Mouse (Mus musculus): ENCODE results near the gene Trim11. TPM values are rescaled to one million over a fixed set of nuclear protein-coding genes. Genes with fewer than 3 reads are reported as not detected.

Trim11 gene
- total and polyA plus RNA-seq, 3 experiments: 24.8 to 27.0 TPM; not detected in 1

- Histone ChIP-seq H3K4me1 (ENCODE audit: control insufficient read depth in 1 of 2, insufficient read depth in 2 of 2, low read length in 2 of 2) (no peaks in the 10 kb centered on the region), H3K79me2 (ENCODE audit: control insufficient read depth, insufficient read depth, low read length, poor library complexity) (no peaks in the 10 kb centered on the region), H3K4me3 (ENCODE audit: control insufficient read depth in 1 of 2, insufficient read depth in 1 of 2, low read depth in 2 of 2, low read length in 2 of 2) (no peak overlapping the region), H3K27me3 (ENCODE audit: control insufficient read depth in 1 of 2, insufficient read depth in 2 of 2, low read length in 2 of 2) (no peaks in the 10 kb centered on the region), H3K9ac (ENCODE audit: control insufficient read depth, low read depth, low read length, poor library complexity, severe bottlenecking) (no peak overlapping the region), H3K9me3 (replicated peaks; ENCODE audit: insufficient read depth, low read length) (no peaks in the 10 kb centered on the region), H3K27ac (ENCODE audit: control insufficient read depth, low read depth, low read length) (no peak overlapping the region), H3K36me3 (ENCODE audit: control insufficient read depth in 1 of 2, insufficient read depth in 2 of 2, low read length in 2 of 2) (no peaks in the 10 kb centered on the region)
- no peak for TF ChIP-seq POLR2AphosphoS5 (IDR thresholded peaks at IDR 0.05; ENCODE audit: borderline replicate concordance, low read depth, low read length)
- TF ChIP-seq ZC3H11A (IDR thresholded peaks at IDR 0.05; ENCODE audit: low read depth, low read length): no peak
- TF ChIP-seq POLR2AphosphoS2 (IDR thresholded peaks at IDR 0.05; ENCODE audit: low read length): no peak
- no peak for DNase-seq (ENCODE audit: low read depth, low spot score)
These were observed 21.9 kb downstream of the Trim11 start for GRCm38 (mm10) chr11:58999830-59000229.

GRCm38 (mm10) chr11:59000635-59001034, 22.7 kb downstream of the Trim11 start:
- no peaks in the 10 kb centered on the region for H3K4me1 ChIP-seq (ENCODE audit: control insufficient read depth in 1 of 2, insufficient read depth in 2 of 2, low read length in 2 of 2)
- no peak overlapping the region for H3K27ac ChIP-seq (ENCODE audit: control insufficient read depth, low read depth, low read length)
- no peaks in the 10 kb centered on the region for H3K9me3 ChIP-seq (replicated peaks; ENCODE audit: insufficient read depth, low read length)
- TF ChIP-seq MAFK (IDR thresholded peaks at IDR 0.05; ENCODE audit: borderline replicate concordance, low read depth, low read length) (no peak), ZMIZ1 (IDR thresholded peaks at IDR 0.05; ENCODE audit: low read depth, low read length) (no peak), CHD2 (IDR thresholded peaks at IDR 0.05; ENCODE audit: low read length) (no peak), ZKSCAN1 (IDR thresholded peaks at IDR 0.05; ENCODE audit: low read depth, low read length) (no peak), MYB (IDR thresholded peaks at IDR 0.05; ENCODE audit: low read depth, low read length) (no peak), SMC3 (IDR thresholded peaks at IDR 0.05; ENCODE audit: low read depth, low read length) (no peak), KAT2A (conservative IDR thresholded peaks at IDR 0.05; ENCODE audit: low read depth, low read length) (no peak), CTCF (IDR thresholded peaks at IDR 0.05 in 2 of 3, conservative IDR thresholded peaks at IDR 0.05 in 1 of 3; ENCODE audit: control insufficient read depth in 1 of 3, insufficient read depth in 1 of 3, low read depth in 2 of 3, low read length in 3 of 3, poor library complexity in 1 of 3, severe bottlenecking in 1 of 3) (no peak), RAD21 (IDR thresholded peaks at IDR 0.05; ENCODE audit: low read depth, low read length) (no peak), TCF12 (IDR thresholded peaks at IDR 0.05; ENCODE audit: low read depth, low read length) (no peak), ETS1 (IDR thresholded peaks at IDR 0.05; ENCODE audit: low read depth, low read length) (no peak)
- H3K36me3 ChIP-seq (ENCODE audit: control insufficient read depth in 1 of 2, insufficient read depth in 2 of 2, low read length in 2 of 2): no peaks in the 10 kb centered on the region
- no peak for DNase-seq (ENCODE audit: low read depth, low spot score)
- H3K27me3 ChIP-seq (ENCODE audit: control insufficient read depth in 1 of 2, insufficient read depth in 2 of 2, low read length in 2 of 2): no peaks in the 10 kb centered on the region
- no peaks in the 10 kb centered on the region for H3K79me2 ChIP-seq (ENCODE audit: control insufficient read depth, insufficient read depth, low read length, poor library complexity)
- H3K4me3 ChIP-seq (ENCODE audit: control insufficient read depth in 1 of 2, insufficient read depth in 1 of 2, low read depth in 2 of 2, low read length in 2 of 2): no peak overlapping the region
- no peak overlapping the region for H3K9ac ChIP-seq (ENCODE audit: control insufficient read depth, low read depth, low read length, poor library complexity, severe bottlenecking)

- TF ChIP-seq NRF1 (IDR thresholded peaks at IDR 0.05; ENCODE audit: insufficient read depth, low read depth, low read length, poor library complexity, severe bottlenecking) (no peak), POLR2AphosphoS5 (IDR thresholded peaks at IDR 0.05; ENCODE audit: borderline replicate concordance, low read depth, low read length) (no peak), POLR2AphosphoS2 (IDR thresholded peaks at IDR 0.05; ENCODE audit: low read length) (no peak), USF2 (IDR thresholded peaks at IDR 0.05; ENCODE audit: borderline replicate concordance in 1 of 2, insufficient read depth in 1 of 2, low read depth in 1 of 2, low read length in 2 of 2) (no peak), ZMIZ1 (IDR thresholded peaks at IDR 0.05; ENCODE audit: low read depth, low read length) (no peak), MEF2A (IDR thresholded peaks at IDR 0.05; ENCODE audit: extremely low read depth, insufficient replicate concordance, low read depth, low read length, poor library complexity, severe bottlenecking) (no peak), CTCF (IDR thresholded peaks at IDR 0.05 in 2 of 3, conservative IDR thresholded peaks at IDR 0.05 in 1 of 3; ENCODE audit: control insufficient read depth in 1 of 3, insufficient read depth in 1 of 3, low read depth in 2 of 3, low read length in 3 of 3, poor library complexity in 1 of 3, severe bottlenecking in 1 of 3) (no peak), BHLHE40 (IDR thresholded peaks at IDR 0.05; ENCODE audit: borderline replicate concordance, low read depth, low read length) (no peak), JUND (IDR thresholded peaks at IDR 0.05; ENCODE audit: low read depth, low read length) (no peak), RCOR1 (IDR thresholded peaks at IDR 0.05; ENCODE audit: low read depth, low read length) (no peak), TAL1 (IDR thresholded peaks at IDR 0.05; ENCODE audit: low read length) (no peak), USF1 (IDR thresholded peaks at IDR 0.05; ENCODE audit: low read depth, low read length) (no peak), ELF1 (IDR thresholded peaks at IDR 0.05; ENCODE audit: low read depth, low read length) (no peak)
- H3K36me3 ChIP-seq (ENCODE audit: control insufficient read depth in 1 of 2, insufficient read depth in 2 of 2, low read length in 2 of 2): no peaks in the 10 kb centered on the region
- H3K4me3 ChIP-seq (ENCODE audit: control insufficient read depth in 1 of 2, insufficient read depth in 1 of 2, low read depth in 2 of 2, low read length in 2 of 2): no peak overlapping the region
- no peaks in the 10 kb centered on the region for H3K4me1 ChIP-seq (ENCODE audit: control insufficient read depth in 1 of 2, insufficient read depth in 2 of 2, low read length in 2 of 2)
- H3K27me3 ChIP-seq (ENCODE audit: control insufficient read depth in 1 of 2, insufficient read depth in 2 of 2, low read length in 2 of 2): no peaks in the 10 kb centered on the region
- no peak overlapping the region for H3K9ac ChIP-seq (ENCODE audit: control insufficient read depth, low read depth, low read length, poor library complexity, severe bottlenecking)
- no peaks in the 10 kb centered on the region for H3K79me2 ChIP-seq (ENCODE audit: control insufficient read depth, insufficient read depth, low read length, poor library complexity)
- H3K9me3 ChIP-seq (replicated peaks; ENCODE audit: insufficient read depth, low read length): no peaks in the 10 kb centered on the region
- no peak for DNase-seq (ENCODE audit: low read depth, low spot score)
- H3K27ac ChIP-seq (ENCODE audit: control insufficient read depth, low read depth, low read length): no peak overlapping the region
These were observed 24.6 kb downstream of the Trim11 start for GRCm38 (mm10) chr11:59002327-59003079.

Measured in MEL (cell line).